Mouse (Mus musculus) cerebellum, adult (tissue): ENCODE results near the gene Nhs.
A peak's percentile ranks its signal among the peaks of the same experiment; 100 is the strongest.

Experiments used
- ATAC-seq: cut with Nextera tagmentation; 2 replicates; pipeline ENCODE4 v1.9.2; 2017; ENCODE audit warnings: mild to moderate bottlenecking, moderate library complexity, mixed read lengths; ENCODE audit not compliant: insufficient number of reproducible peaks, low FRiP score, low TSS enrichment

The Nhs gene

DNA sequence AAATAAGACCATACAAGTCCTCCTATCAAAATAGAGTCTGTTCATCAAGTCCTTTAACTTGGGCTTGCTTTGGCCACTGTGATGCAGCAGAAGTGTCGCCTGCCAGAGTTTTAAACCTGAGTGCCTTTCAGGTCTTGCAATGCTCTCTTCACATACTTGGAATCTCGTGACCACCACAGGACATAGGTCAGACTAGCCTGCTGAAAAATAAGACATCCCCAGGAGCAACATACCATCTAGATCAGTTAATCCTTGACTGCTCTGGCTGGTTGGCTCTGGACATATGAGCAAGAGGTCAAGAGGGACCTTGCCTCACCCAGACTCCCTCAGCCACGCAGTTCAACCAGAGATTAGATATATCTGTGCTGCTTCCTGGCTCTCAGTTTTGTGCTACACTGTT, 137.8 kb downstream of the Nhs start:
- no peak for ATAC-seq

- ATAC-seq = no peak
These were observed 139.4 kb downstream of the Nhs start for GRCm38 (mm10) chrX:162020039-162020566.

DNA sequence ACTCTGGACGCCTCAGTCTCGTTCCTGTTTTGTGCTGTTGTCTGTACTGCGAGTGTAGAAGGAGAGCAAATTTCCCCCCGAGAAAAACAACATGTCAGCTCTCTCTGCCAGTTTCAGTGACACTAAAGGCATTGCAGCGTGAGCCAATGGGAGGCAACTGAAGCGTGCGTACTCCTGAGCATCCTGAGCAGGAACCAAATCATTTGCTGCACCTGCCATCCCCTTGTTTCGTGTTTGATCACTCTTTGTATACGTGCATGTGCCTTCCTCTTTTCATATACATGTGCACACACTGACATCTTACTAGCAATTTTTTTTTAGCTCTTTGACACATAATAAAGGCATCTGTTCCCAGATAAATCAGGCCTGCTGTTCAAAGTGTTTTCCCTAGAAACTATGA, 142.1 kb downstream of the Nhs start:
- no peak for ATAC-seq

- ATAC-seq = 0 out of 2 replicates have a peak, but pooled peaks have one; percentile 58
These were observed 147.0 kb downstream of the Nhs start for GRCm38 (mm10) chrX:162012570-162012969.

DNA sequence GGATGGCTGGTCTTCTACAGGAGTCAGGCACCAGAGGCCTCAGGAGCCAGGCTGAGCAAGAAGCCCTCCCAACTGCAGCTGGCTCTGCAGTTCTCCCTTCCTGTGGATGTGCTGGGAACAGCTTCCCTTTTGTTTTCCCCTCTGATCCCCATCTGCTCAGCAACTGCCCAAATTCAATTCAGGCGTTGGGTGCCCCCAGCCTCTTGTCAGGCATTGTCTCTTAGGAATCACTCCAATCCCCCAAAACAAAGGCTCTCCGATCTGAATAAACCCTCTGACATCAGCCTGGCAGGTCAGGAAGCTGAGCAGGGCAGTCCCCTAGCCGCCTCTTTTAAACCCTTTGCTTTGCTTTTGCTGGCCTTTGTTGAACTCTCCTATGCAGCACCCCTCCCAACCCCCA, 149.7 kb downstream of the Nhs start:
- no peak for ATAC-seq

- ATAC-seq = no peak
These were observed 155.7 kb downstream of the Nhs start for GRCm38 (mm10) chrX:162003818-162004217.

GRCm38 (mm10) chrX:161998876-161999275, 160.7 kb downstream of the Nhs start:
- no peak for ATAC-seq

DNA sequence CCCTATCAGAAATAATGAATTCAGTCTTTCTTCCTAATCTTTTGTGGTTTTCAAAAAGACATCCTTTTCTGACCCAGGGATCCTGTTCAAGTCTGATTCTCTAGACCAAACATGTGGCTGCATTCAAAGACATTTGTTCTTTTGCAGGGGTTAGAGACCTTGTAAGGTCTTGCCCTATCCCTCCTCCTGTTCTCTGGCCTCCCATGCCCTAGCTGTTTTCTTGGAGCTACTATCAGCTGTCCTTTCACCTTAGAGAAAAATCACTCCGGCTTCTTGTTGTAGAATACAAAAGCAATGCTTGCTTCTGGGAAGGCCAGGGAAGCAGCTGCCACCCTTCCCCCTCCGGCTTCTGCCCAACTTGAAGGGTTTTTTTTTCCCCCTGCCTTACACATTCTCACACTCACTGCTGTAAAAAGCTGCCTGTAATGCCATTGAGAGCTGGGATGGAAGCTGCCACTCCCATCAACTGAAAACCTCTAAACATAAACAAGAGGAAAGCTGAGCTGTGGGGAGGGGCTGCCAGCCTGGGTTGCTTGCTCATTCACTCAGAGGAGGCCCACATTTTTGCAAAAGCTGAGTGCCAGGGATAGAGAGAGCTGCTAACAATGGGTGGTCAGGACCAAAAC, 162.2 kb downstream of the Nhs start:
- no peak for ATAC-seq

GRCm38 (mm10) chrX:161990171-161990570, 169.4 kb downstream of the Nhs start:
- ATAC-seq = no peak

DNA sequence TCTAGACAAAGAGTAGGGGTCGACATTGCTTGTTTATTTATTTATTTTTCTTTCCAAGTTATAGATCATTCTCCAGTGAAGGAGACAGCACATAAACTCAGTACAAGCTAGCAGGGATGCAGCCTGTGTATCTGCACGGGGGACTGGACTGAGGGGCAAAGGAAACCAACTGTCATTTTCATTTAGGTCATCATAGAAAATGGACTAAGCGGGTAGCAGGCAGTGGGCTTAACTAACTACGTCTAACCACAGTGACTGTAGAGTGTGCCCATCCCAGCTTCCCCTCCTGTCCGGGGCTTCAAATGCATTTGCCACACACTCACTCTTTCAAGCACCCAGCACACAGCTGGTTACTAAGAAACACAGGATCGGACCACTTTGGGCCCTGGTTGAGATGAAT, 174.6 kb downstream of the Nhs start:
- ATAC-seq = no peak

DNA sequence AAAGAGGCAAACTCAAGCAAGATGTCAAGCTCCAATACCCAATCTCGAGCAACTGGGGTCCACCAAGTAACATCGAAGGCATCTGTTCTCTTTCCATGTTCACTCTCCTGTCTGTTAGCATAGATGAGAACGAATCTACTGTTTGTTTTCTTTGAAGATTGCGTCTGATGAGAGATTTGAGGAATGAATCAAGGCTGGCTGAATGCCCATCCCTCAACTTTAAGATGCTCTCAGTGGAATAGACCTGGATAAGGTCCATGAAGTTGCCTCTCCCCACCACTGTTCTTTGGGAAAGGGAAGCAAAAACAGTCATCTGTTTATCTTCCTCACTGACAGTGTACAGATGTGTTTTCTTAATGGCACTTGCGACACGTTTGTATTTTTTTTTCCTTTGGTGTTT, 178.1 kb downstream of the Nhs start:
- no peak for ATAC-seq

DNA sequence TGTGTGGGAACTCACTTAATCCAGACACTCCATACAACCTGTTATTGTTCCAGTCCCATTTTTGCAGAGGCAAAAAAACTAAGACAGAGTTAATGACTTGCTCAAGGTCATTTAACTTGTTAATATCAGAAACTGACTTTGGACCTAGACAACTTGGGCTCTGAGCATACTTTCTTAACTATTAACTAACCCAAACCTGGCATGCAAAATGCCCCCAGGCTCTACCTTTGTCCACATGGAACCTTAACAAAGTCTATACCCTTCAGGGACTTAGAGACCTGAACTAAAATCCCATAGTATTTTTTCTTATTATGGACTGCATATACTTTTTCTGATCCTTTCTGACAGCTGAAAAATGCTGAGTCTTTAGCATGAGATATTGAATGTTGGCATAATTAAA, 179.6 kb downstream of the Nhs start:
- ATAC-seq = no peak

DNA sequence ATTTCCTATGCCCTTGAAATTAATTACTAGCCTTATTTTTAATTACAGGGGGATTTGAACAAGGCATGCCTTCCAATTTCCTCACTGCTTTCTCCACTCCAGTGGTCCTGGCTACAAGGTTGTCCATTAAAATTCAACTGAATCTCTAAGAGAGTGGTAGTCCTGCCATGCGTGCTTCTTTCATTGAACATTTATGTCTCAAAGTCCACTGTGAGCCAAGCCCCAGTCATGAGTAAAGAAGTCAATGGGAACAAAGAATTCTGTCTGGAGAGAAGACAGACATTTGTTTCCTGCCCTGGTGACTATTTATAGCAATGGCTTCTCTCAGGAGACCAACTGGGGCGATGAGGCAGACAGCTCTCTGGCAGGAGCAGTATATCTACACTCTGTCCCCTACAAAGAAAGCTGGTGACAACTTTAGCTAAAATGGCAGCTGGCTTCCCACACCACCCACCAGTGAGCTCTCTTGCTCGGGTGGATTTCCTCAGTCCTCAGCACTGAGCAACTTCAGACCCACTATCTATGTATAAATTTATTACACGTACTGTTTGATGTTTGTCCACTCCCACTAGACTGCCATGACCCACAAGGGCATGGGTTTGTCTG, 182.2 kb downstream of the Nhs start:
- no peak for ATAC-seq

DNA sequence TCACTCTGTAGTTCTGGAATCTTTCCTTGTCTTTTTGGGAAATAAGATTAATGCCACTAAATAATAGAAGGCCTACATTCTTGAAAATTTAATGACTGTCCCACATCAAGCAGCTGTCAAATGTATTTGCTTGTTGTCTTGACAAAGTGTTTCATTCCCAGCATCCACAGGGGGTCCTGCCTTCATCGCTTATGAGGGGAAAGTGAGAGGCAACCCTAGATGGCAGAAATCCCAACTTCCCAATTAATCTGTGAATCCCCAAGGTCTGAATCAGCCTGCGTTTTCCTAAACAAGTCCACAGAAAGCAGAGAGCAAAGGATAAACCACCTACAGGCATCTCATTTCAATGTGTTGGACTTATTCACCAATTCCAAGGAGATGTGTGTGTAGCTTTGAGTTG, 183.2 kb downstream of the Nhs start:
- ATAC-seq = no peak

DNA sequence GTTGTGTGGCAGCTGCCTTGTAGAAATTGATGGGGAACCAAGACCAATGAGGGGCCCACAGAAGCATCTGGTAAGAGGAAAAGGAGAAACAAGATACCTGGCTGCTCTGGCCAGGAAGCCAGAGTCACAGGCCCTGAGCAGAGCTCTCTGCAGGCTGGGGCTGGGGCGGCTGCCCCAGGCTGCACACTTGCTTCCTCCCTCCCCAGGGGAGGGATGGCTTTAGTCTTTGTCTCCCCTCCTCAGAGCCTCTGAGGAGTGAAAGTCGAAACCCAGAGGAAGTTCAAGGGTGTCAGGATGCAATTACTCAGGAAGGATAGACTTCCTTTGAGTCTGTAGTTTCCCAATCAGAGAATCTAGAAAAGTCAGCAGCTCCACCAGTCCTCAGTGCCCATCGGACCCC, 186.0 kb downstream of the Nhs start:
- no peak for ATAC-seq

- no peak for ATAC-seq
These were observed 186.8 kb downstream of the Nhs start for GRCm38 (mm10) chrX:161972723-161973122.

GRCm38 (mm10) chrX:161971961-161972502, 187.5 kb downstream of the Nhs start:
- ATAC-seq = no peak

GRCm38 (mm10) chrX:161971131-161971530, 188.4 kb downstream of the Nhs start:
- no peak for ATAC-seq

- ATAC-seq = 0 out of 2 replicates have a peak, but pooled peaks have one; percentile 40
These were observed 191.8 kb downstream of the Nhs start for GRCm38 (mm10) chrX:161967692-161968091.

- ATAC-seq = no peak
These were observed 196.2 kb downstream of the Nhs start for GRCm38 (mm10) chrX:161963372-161963771.

DNA sequence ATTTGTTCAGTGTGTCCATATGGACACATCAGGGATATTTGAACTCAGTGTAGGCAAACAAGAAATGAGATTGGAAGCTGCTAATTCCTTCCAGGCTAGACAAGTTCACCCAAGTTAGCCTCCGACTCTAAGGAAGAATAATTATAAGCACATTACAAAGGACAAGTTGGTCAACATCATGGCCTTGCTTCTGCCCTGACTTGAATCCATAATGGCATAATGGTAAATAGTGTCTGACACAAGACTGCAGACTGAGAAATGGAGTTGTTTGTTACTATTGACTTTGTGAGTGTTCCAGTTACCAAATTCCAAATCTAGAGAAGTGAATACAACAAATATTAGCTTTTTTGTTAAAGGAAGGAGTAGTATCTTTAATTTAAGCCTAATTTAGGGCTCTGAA, 196.7 kb downstream of the Nhs start:
- ATAC-seq = no peak

DNA sequence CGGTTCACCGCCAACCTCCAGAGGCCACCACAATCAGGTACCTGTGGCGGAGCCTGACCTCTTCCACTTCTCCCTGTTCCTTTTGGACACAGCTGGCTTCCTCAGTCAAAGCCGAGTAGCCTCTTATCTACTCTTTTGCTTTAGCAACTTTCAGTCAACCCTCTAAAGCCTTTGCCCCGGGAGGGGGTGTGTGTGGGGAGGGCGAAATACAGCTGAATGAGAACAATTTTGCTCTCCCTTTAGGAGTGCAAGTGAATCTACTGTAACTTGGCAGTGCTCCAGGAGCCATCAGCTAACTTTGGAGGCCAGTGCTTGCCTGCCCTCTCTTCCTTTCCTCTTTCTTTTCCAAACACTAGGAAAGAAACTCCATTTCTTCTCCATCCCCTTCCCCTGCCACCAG, 197.8 kb downstream of the Nhs start:
- peak; percentile 36; the same call in 1 of the 2 replicates for ATAC-seq
